Mouse (Mus musculus): Measurements from ENCODE around the gene Exoc3l2. TPM values are rescaled to one million over a fixed set of nuclear protein-coding genes. Genes with fewer than 3 reads are reported as not detected.

Exoc3l2 gene
- polyA plus RNA-seq, 1 experiment from 2014 or later: 8.0 TPM

DNA sequence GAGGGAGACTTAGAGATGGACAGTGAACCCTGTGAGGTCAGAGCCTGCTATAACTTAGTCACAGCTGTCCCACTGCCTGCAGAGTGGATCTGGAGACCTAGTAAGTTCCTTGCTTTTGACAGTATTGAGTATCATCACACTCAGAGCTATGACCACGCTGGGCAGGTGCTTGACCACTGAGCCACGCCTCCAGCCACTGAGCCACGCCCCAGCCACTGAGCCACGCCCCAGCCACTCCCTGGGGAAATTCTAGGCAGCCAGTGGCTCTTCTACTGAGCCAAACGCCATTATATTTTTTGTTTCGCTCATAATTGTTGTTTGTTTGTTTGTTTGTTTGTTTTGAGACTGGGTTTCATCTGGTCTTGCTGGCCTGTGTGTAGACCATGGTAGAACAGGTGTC, 4.5 kb downstream of the Exoc3l2 start:
- H3K27ac ChIP-seq: no peak overlapping the region
- no peaks in the 10 kb centered on the region for H3K36me3 ChIP-seq (ENCODE audit: insufficient read depth, low read length)
- H3K27me3 ChIP-seq (ENCODE audit: insufficient read depth, low read length): peaks cover 8% of the 10 kb centered on the region
- H3K9me3 ChIP-seq (replicated peaks; ENCODE audit: low read length): no peaks in the 10 kb centered on the region
- 35% methylated on average over 6 of the region's 6 CpGs for WGBS
- ATAC-seq (replicated peaks; ENCODE audit: low FRiP score, low read depth) (no peak), DNase-seq (ENCODE audit: low spot score) (no peak)
- no peaks in the 10 kb centered on the region for H3K4me1 ChIP-seq (replicated peaks; ENCODE audit: insufficient read depth, low read length)
- no peak overlapping the region for H3K9ac ChIP-seq (ENCODE audit: low read depth, low read length)
- no peak overlapping the region for H3K4me2 ChIP-seq (ENCODE audit: low read length)
- TF ChIP-seq CTCF (IDR thresholded peaks at IDR 0.05; ENCODE audit: low read depth): no peak
- no peak overlapping the region for H3K4me3 ChIP-seq (replicated peaks; ENCODE audit: low read depth, low read length)

DNA sequence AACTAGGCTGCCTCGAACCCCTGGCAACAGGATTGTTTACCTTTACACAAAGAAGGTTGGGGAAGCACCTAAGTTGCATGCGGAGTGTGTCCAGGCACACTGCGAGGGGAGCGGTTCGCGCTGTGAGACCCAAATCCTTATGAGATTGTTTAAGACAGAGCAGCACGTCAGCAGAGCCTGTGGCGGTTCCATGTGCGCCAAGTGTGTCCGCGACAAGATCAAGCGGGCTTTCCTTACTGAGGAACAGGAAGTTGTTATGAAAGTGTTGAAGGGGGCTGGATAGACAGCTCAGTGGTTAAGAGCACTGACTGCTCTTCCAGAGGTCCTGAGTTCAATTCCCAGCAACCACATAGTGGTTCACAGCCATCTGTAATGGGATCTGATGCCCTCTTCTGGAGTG, 5.1 kb downstream of the Exoc3l2 start:
- no peak overlapping the region for H3K27ac ChIP-seq
- ATAC-seq (replicated peaks; ENCODE audit: low FRiP score, low read depth) (no peak), DNase-seq (ENCODE audit: low spot score) (no peak)
- H3K4me2 ChIP-seq (ENCODE audit: low read length): no peak overlapping the region
- H3K9me3 ChIP-seq (replicated peaks; ENCODE audit: low read length): no peaks in the 10 kb centered on the region
- H3K4me1 ChIP-seq (replicated peaks; ENCODE audit: insufficient read depth, low read length): no peaks in the 10 kb centered on the region
- TF ChIP-seq CTCF (IDR thresholded peaks at IDR 0.05; ENCODE audit: low read depth): no peak
- H3K27me3 ChIP-seq (ENCODE audit: insufficient read depth, low read length): peaks cover 14% of the 10 kb centered on the region
- no peak overlapping the region for H3K9ac ChIP-seq (ENCODE audit: low read depth, low read length)
- H3K4me3 ChIP-seq (replicated peaks; ENCODE audit: low read depth, low read length): no peak overlapping the region
- H3K36me3 ChIP-seq (ENCODE audit: insufficient read depth, low read length): no peaks in the 10 kb centered on the region
- WGBS: 64% methylated on average over 12 of the region's 12 CpGs

DNA sequence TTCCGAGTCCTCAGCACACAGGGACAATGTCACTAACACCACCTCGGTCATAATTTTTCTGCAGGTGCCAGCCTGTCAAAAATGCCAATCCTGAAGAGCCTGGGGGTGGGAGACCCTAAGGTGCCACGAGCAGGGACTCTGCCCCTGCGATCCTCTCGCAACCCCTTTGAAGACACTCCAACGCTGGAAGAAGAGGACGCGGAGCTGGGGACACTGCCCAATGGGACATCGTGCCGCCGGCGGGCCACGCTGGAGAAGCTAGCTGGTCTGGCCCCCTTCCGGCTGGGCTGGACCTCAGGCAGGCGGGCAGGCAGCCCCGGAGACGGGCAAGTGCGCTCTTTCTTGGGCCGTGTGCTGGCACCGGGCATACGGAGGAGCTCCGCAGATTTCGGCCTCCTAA, 6.3 kb downstream of the Exoc3l2 start:
- H3K27me3 ChIP-seq (ENCODE audit: insufficient read depth, low read length): peaks cover 19% of the 10 kb centered on the region
- 25% methylated on average over 23 of the region's 23 CpGs for WGBS
- no peak overlapping the region for H3K9ac ChIP-seq (ENCODE audit: low read depth, low read length)
- H3K4me3 ChIP-seq (replicated peaks; ENCODE audit: low read depth, low read length): no peak overlapping the region
- no peaks in the 10 kb centered on the region for H3K9me3 ChIP-seq (replicated peaks; ENCODE audit: low read length)
- H3K27ac ChIP-seq: no peak overlapping the region
- H3K4me1 ChIP-seq (replicated peaks; ENCODE audit: insufficient read depth, low read length): no peaks in the 10 kb centered on the region; the same call in 1 of the 2 replicates
- ATAC-seq (replicated peaks; ENCODE audit: low FRiP score, low read depth) (no peak), DNase-seq (ENCODE audit: low spot score) (no peak)
- no peak for TF ChIP-seq CTCF (IDR thresholded peaks at IDR 0.05; ENCODE audit: low read depth)
- 0 out of 2 replicates have a peak overlapping the region, but pooled peaks have one; percentile 3 for H3K4me2 ChIP-seq (ENCODE audit: low read length)
- no peaks in the 10 kb centered on the region for H3K36me3 ChIP-seq (ENCODE audit: insufficient read depth, low read length)

DNA sequence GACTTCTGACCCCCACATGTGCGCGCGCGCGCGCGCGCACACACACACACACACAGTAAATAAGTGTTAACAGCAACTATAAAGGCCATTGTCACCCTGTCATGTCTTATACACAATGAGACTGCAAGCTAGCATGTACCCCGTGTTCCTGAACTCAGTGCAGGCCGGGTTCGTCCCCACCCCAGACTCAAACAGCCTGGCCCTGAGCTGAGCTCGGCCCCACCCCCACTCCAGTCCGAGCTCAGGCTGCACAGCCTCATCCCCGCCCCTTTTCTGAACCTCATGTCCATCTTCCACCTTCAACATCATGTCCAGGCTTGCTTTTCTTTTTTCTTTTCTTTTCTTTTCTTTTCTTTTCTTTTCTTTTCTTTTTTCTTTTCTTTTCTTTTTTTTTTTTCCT, 7.2 kb downstream of the Exoc3l2 start:
- Histone ChIP-seq H3K27ac (no peak overlapping the region), H3K4me1 (replicated peaks; ENCODE audit: insufficient read depth, low read length) (no peaks in the 10 kb centered on the region; the same call in 1 of the 2 replicates), H3K9me3 (replicated peaks; ENCODE audit: low read length) (no peaks in the 10 kb centered on the region), H3K4me3 (replicated peaks; ENCODE audit: low read depth, low read length) (no peak overlapping the region), H3K4me2 (ENCODE audit: low read length) (no peak overlapping the region), H3K36me3 (ENCODE audit: insufficient read depth, low read length) (no peaks in the 10 kb centered on the region), H3K27me3 (ENCODE audit: insufficient read depth, low read length) (peaks cover 19% of the 10 kb centered on the region), H3K9ac (ENCODE audit: low read depth, low read length) (no peak overlapping the region)
- 28% methylated on average over 14 of the region's 14 CpGs for WGBS
- ATAC-seq (replicated peaks; ENCODE audit: low FRiP score, low read depth) (no peak), DNase-seq (ENCODE audit: low spot score) (no peak)
- TF ChIP-seq CTCF (IDR thresholded peaks at IDR 0.05; ENCODE audit: low read depth): no peak

DNA sequence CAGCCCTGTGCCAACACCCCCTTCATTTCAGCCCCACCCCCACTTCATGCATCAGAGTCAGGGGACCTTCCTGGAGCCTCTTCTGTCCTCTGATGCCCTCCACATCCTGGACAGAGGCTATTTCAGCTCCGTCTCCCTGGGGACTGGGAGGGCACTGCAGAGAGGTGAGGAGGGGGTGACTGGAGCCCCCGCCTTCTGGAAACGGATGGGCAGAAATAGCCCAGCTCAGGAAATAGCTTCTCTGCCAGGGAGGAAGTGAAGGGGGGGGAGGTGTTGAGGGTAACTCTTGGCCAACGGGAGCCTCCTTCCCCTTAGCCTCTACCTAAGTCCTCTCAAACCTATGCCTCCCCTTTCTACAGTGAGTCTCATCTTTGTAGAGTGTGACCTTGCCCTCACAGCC, 9.3 kb downstream of the Exoc3l2 start:
- ATAC-seq (replicated peaks; ENCODE audit: low FRiP score, low read depth) (no peak), DNase-seq (ENCODE audit: low spot score) (no peak)
- Histone ChIP-seq H3K4me1 (replicated peaks; ENCODE audit: insufficient read depth, low read length) (no peaks in the 10 kb centered on the region; the same call in 1 of the 2 replicates), H3K9me3 (replicated peaks; ENCODE audit: low read length) (no peaks in the 10 kb centered on the region), H3K4me2 (ENCODE audit: low read length) (no peak overlapping the region), H3K4me3 (replicated peaks; ENCODE audit: low read depth, low read length) (no peak overlapping the region), H3K27me3 (ENCODE audit: insufficient read depth, low read length) (peaks cover 19% of the 10 kb centered on the region), H3K9ac (ENCODE audit: low read depth, low read length) (no peak overlapping the region), H3K36me3 (ENCODE audit: insufficient read depth, low read length) (no peaks in the 10 kb centered on the region), H3K27ac (0 out of 2 replicates have a peak overlapping the region, but pooled peaks have one; percentile 31)
- no peak for TF ChIP-seq CTCF (IDR thresholded peaks at IDR 0.05; ENCODE audit: low read depth)
- 37% methylated on average over 4 of the region's 4 CpGs for WGBS

DNA sequence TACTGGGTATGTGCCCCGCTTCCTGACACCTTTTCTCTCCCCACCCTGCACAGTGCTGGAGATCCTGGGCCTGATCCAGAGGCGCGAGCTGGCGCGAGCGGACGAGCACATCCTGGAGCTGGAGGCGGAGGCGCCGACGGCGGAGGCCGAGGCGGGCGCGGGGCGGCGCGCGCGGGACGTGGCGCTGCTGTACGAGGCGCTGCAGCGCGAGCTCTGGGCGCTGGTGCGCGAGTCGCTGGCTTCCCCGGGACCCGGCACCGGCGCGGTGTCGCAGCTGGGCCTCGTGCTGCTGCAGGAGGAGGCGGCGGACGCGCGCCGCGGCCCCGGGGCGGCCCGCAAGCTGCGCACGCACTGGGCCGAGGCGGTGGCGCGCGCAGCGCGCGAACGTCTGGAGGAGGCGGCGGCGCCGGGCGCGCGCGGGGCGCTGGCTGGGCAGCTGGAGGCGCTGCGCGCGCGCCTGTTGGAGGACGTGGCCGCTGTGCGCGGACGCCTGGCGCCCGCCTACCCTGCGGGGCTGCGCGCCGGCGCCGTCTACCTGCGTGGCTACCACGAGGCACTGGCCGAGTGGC, 10.8 kb downstream of the Exoc3l2 start:
- peaks cover 19% of the 10 kb centered on the region for H3K27me3 ChIP-seq (ENCODE audit: insufficient read depth, low read length)
- no peaks in the 10 kb centered on the region for H3K36me3 ChIP-seq (ENCODE audit: insufficient read depth, low read length)
- peak overlapping the region; percentile 54; the same call in 1 of the 2 replicates for H3K27ac ChIP-seq
- peak; percentile 61 for ATAC-seq (replicated peaks; ENCODE audit: low FRiP score, low read depth)
- peak; percentile 73 for DNase-seq (ENCODE audit: low spot score)
- 1% methylated on average over 59 of the region's 89 CpGs for WGBS
- peak overlapping the region; percentile 47 for H3K4me3 ChIP-seq (replicated peaks; ENCODE audit: low read depth, low read length)
- H3K4me2 ChIP-seq (ENCODE audit: low read length): peak overlapping the region; percentile 86
- H3K4me1 ChIP-seq (replicated peaks; ENCODE audit: insufficient read depth, low read length): no peaks in the 10 kb centered on the region; the same call in 1 of the 2 replicates
- no peak for TF ChIP-seq CTCF (IDR thresholded peaks at IDR 0.05; ENCODE audit: low read depth)
- peak overlapping the region; percentile 72 for H3K9ac ChIP-seq (ENCODE audit: low read depth, low read length)
- no peaks in the 10 kb centered on the region for H3K9me3 ChIP-seq (replicated peaks; ENCODE audit: low read length)
